Mouse (Mus musculus) bone marrow macrophage, adult 2 months (primary cell): ENCODE data around the gene Exo5. TPM values are rescaled to one million over a fixed set of nuclear protein-coding genes. Genes with fewer than 3 reads are reported as not detected.

Experiments
- H3K27ac ChIP-seq: 2 replicates; pipeline ENCODE4 v1.5.1; 2012; ENCODE audit warnings: low read depth, low read length; ENCODE audit not compliant: insufficient read depth
- H3K4me1 ChIP-seq: 2 replicates; pipeline ENCODE4 v1.6.1; 2012; ENCODE audit warnings: low read length; ENCODE audit not compliant: control insufficient read depth, insufficient read depth
- H3K4me3 ChIP-seq: 2 replicates; pipeline ENCODE4 v1.5.1; 2012; ENCODE audit warnings: mild to moderate bottlenecking, low read length, moderate library complexity; ENCODE audit not compliant: insufficient read depth
- CTCF ChIP-seq: IDR thresholded peaks from 2 replicates; pipeline ENCODE4 v1.5.1; 2012; ENCODE audit warnings: low read depth, mild to moderate bottlenecking, low read length, moderate library complexity
- POLR2A ChIP-seq: IDR thresholded peaks from 2 replicates; pipeline ENCODE4 v1.6.1; 2012; ENCODE audit warnings: mild to moderate bottlenecking, low read depth, low read length, borderline replicate concordance
- polyA plus RNA-seq: library from polyadenylated mRNA; stranded (reverse); fragments of >200 nt; gene quantifications from 2 replicates; pipeline ENCODE4 v1.2.4, GENCODE M21; 2012; ENCODE audit not compliant: missing spikeins, insufficient read depth, insufficient read length

Exo5 gene
- polyA plus RNA-seq, 1 experiment = 19.3 TPM

GRCm38 (mm10) chr4:120912866-120913265 lies 12.0 kb downstream of the Exo5 start:
- H3K4me3 ChIP-seq = no peak overlapping the region
- no peak overlapping the region for H3K27ac ChIP-seq
- TF ChIP-seq POLR2A = no peak
- TF ChIP-seq CTCF = no peak
- H3K4me1 ChIP-seq = peaks cover 20% of the 10 kb centered on the region

- peaks cover 20% of the 10 kb centered on the region for H3K4me1 ChIP-seq
- H3K27ac ChIP-seq = no peak overlapping the region
- TF ChIP-seq POLR2A (no peak), CTCF (no peak)
- H3K4me3 ChIP-seq = no peak overlapping the region
These were observed 13.7 kb downstream of the Exo5 start for GRCm38 (mm10) chr4:120911086-120911485.

- H3K4me3 ChIP-seq = no peak overlapping the region
- no peak for TF ChIP-seq POLR2A
- peak; percentile 77 for TF ChIP-seq CTCF
These were observed 15.2 kb downstream of the Exo5 start for GRCm38 (mm10) chr4:120909558-120910150.

GRCm38 (mm10) chr4:120905644-120906043 lies 19.2 kb downstream of the Exo5 start:
- TF ChIP-seq CTCF (no peak), POLR2A (no peak)
- Histone ChIP-seq H3K27ac (no peak overlapping the region), H3K4me3 (no peak overlapping the region)

More at GRCm38 (mm10) chr4:120909558-120910150, 15.2 kb downstream of the Exo5 start:
- no peak overlapping the region for H3K27ac ChIP-seq
- peaks cover 13% of the 10 kb centered on the region for H3K4me1 ChIP-seq

GRCm38 (mm10) chr4:120904533-120904932 lies 20.3 kb downstream of the Exo5 start:
- Histone ChIP-seq H3K4me1 (0 out of 2 replicates have a peak, but pooled peaks cover under 1% of the 10 kb centered on the region), H3K27ac (no peak overlapping the region), H3K4me3 (no peak overlapping the region)
- no peak for TF ChIP-seq CTCF
- no peak for TF ChIP-seq POLR2A

More at GRCm38 (mm10) chr4:120905644-120906043, 19.2 kb downstream of the Exo5 start:
- 0 out of 2 replicates have a peak, but pooled peaks cover 3% of the 10 kb centered on the region for H3K4me1 ChIP-seq

GRCm38 (mm10) chr4:120895810-120896584 lies 28.8 kb downstream of the Exo5 start:
- Histone ChIP-seq H3K4me1 (no peaks in the 10 kb centered on the region), H3K4me3 (no peak overlapping the region)
- TF ChIP-seq CTCF (no peak), POLR2A (no peak)

GRCm38 (mm10) chr4:120895226-120895625 lies 29.6 kb downstream of the Exo5 start:
- H3K27ac ChIP-seq = no peak overlapping the region
- no peak for TF ChIP-seq POLR2A
- no peak for TF ChIP-seq CTCF
- H3K4me1 ChIP-seq = no peaks in the 10 kb centered on the region
- H3K4me3 ChIP-seq = no peak overlapping the region

More at GRCm38 (mm10) chr4:120895810-120896584, 28.8 kb downstream of the Exo5 start:
- no peak overlapping the region for H3K27ac ChIP-seq

GRCm38 (mm10) chr4:120894584-120894983 lies 30.2 kb downstream of the Exo5 start:
- H3K27ac ChIP-seq = no peak overlapping the region
- no peak overlapping the region for H3K4me3 ChIP-seq
- TF ChIP-seq POLR2A (no peak), CTCF (no peak)
- no peaks in the 10 kb centered on the region for H3K4me1 ChIP-seq

- TF ChIP-seq CTCF = no peak
- H3K27ac ChIP-seq = no peak overlapping the region
- H3K4me3 ChIP-seq = no peak overlapping the region
- H3K4me1 ChIP-seq = no peaks in the 10 kb centered on the region
These were observed 31.0 kb downstream of the Exo5 start for GRCm38 (mm10) chr4:120893656-120894401.

GRCm38 (mm10) chr4:120892516-120892915 lies 32.3 kb downstream of the Exo5 start:
- TF ChIP-seq POLR2A (no peak), CTCF (no peak)
- Histone ChIP-seq H3K4me1 (no peaks in the 10 kb centered on the region), H3K27ac (no peak overlapping the region), H3K4me3 (no peak overlapping the region)
